Mouse (Mus musculus): ENCODE data around the gene Sox12.
A peak's percentile ranks its signal among the peaks of the same experiment; 100 is the strongest.
"Not testable (repeated sequence)": the region's sequence is repeated elsewhere in the genome, so short reads cannot be mapped to it uniquely, and the experiment has no call there.

Sox12 gene

GRCm38 (mm10) chr2:152397680-152398435 is at the start of gene Sox12:
TSS of gene Sox12 (minus strand) at chr2:152398063.
- DNase-seq (ENCODE audit: low read depth): no peak

GRCm38 (mm10) chr2:152447461-152447860 is 49.6 kb upstream of the Sox12 start:
- no peak for DNase-seq (ENCODE audit: low read depth)

GRCm38 (mm10) chr2:152446642-152447041 is 48.8 kb upstream of the Sox12 start:
- DNase-seq (ENCODE audit: low read depth): no peak

GRCm38 (mm10) chr2:152443281-152443680 is 45.4 kb upstream of the Sox12 start:
- no peak for DNase-seq (ENCODE audit: low read depth)

GRCm38 (mm10) chr2:152442322-152442721 is 44.5 kb upstream of the Sox12 start:
- DNase-seq (ENCODE audit: low read depth): no peak

- no peak for DNase-seq (ENCODE audit: low read depth)
These were observed 42.0 kb upstream of the Sox12 start for GRCm38 (mm10) chr2:152439833-152440232.

GRCm38 (mm10) chr2:152438963-152439362 is 41.1 kb upstream of the Sox12 start:
- DNase-seq (ENCODE audit: low read depth): no peak

GRCm38 (mm10) chr2:152436983-152437860 is 39.4 kb upstream of the Sox12 start:
- peak; percentile 27 for DNase-seq (ENCODE audit: low read depth)

GRCm38 (mm10) chr2:152436405-152436901 is 38.6 kb upstream of the Sox12 start:
- no peak for DNase-seq (ENCODE audit: low read depth)

GRCm38 (mm10) chr2:152428481-152428880 is 30.6 kb upstream of the Sox12 start:
- DNase-seq (ENCODE audit: low read depth): not testable (repeated sequence)

- no peak for DNase-seq (ENCODE audit: low read depth)
These were observed 29.6 kb upstream of the Sox12 start for GRCm38 (mm10) chr2:152427493-152427892.

GRCm38 (mm10) chr2:152415786-152416185 is 17.9 kb upstream of the Sox12 start:
- DNase-seq (ENCODE audit: low read depth): no peak

GRCm38 (mm10) chr2:152415287-152415686 is 17.4 kb upstream of the Sox12 start, which contains the start of gene 6820408C15Rik:
TSS of gene 6820408C15Rik (plus strand) at chr2:152415587.
- no peak for DNase-seq (ENCODE audit: low read depth)

- no peak for DNase-seq (ENCODE audit: low read depth)
These were observed 16.8 kb upstream of the Sox12 start, which contains the start of gene Zcchc3 for GRCm38 (mm10) chr2:152414591-152415165. TSS of gene Zcchc3 (minus strand) at chr2:152415027.

GRCm38 (mm10) chr2:152413765-152414584 is 16.1 kb upstream of the Sox12 start:
- DNase-seq (ENCODE audit: low read depth): no peak

- no peak for DNase-seq (ENCODE audit: low read depth)
These were observed 15.4 kb upstream of the Sox12 start for GRCm38 (mm10) chr2:152413158-152413764.

- DNase-seq (ENCODE audit: low read depth): no peak
These were observed 14.8 kb upstream of the Sox12 start for GRCm38 (mm10) chr2:152412526-152413157.

GRCm38 (mm10) chr2:152411471-152411870 is 13.6 kb upstream of the Sox12 start:
- DNase-seq (ENCODE audit: low read depth): no peak

GRCm38 (mm10) chr2:152410971-152411371 is 13.1 kb upstream of the Sox12 start:
- DNase-seq (ENCODE audit: low read depth): no peak

- DNase-seq (ENCODE audit: low read depth): no peak
These were observed 11.9 kb upstream of the Sox12 start for GRCm38 (mm10) chr2:152409781-152410180.

Measured in fibroblast of lung, adult 2 months (primary cell).